Mouse (Mus musculus): ENCODE results near the gene Optn. TPM values are rescaled to one million over a fixed set of nuclear protein-coding genes. Genes with fewer than 3 reads are reported as not detected.
A peak's percentile ranks its signal among the peaks of the same experiment; 100 is the strongest.

Gene Optn
- polyA plus RNA-seq, 1 experiment = 51.5 TPM

DNA sequence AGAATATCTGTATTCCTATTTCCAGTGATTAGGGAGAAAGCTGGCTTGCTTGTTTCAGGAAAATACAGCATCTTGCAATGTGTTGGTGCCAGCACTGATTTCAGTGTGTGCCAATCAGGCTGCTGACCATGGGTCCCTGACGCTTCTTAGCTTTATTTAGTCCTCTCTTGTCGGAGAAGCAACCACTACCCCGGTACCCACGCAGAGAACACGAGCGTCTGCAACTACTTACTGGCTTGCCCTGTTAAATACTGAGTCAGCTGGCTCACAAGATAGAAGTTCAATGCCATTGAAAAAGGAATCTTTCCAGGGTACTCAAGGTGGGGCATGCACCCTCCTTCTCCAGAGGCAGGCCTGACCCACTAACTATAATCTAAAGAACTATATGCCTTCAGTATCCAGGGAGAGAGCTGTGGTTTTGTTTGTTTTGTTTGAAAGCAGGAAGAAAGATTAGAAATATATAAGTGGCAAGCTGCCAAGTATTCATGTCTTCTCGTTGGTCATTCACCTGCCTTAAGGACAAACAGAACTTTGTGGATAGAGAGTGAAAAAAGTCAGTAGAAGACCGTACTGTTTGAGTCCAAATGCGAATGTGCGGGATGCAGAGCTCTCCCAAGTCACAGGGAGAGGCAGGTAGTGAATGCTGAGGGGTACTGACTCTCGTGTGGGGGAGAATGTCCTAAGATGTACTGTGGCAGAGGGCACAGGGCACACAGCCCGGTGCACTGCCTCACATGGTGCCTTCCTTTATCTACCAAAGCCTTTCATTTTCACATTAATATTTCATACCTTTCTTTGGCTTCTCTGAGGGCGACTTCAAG is 24.3 kb downstream of the Optn start:
- Histone ChIP-seq H3K36me3 (ENCODE audit: control insufficient read depth, insufficient read depth, low read length) (peaks cover 58% of the 10 kb centered on the region), H3K27me3 (ENCODE audit: control insufficient read depth, insufficient read depth, low read length) (no peaks in the 10 kb centered on the region), H3K4me1 (ENCODE audit: control insufficient read depth, insufficient read depth, insufficient read length, low read length) (peaks cover 26% of the 10 kb centered on the region; the same call in 1 of the 2 replicates), H3K4me3 (ENCODE audit: low read depth, low read length) (no peak overlapping the region), H3K27ac (ENCODE audit: insufficient read depth, low read depth, low read length) (peak overlapping the region; percentile 84)
- TF ChIP-seq CTCF (IDR thresholded peaks at IDR 0.05; ENCODE audit: extremely low read depth, insufficient read length, insufficient replicate concordance, low read depth, low read length) (no peak), POLR2A (IDR thresholded peaks at IDR 0.05; ENCODE audit: low read depth, low read length) (no peak)
- 30% methylated on average over 13 of the region's 13 CpGs for WGBS

DNA sequence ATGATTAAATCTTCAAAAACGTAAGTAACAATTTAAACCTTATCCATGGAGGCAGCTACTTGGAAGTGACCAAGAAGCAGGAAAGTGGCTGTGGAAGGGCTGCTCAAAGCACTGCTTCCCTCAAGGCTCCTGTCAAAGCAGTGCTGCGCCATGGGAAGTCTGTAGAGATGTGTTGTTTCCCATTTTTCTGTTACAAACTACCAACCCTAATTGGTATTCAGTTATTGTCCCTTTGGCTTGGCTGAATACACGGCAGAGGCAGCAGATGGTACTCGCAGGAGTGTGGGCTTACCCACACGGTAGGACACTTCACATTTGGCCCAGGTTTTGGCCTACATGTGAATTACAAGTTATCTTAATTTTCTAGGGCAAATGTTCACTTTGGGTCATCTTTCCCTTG is 25.5 kb downstream of the Optn start:
- Histone ChIP-seq H3K4me1 (ENCODE audit: control insufficient read depth, insufficient read depth, insufficient read length, low read length) (peaks cover 28% of the 10 kb centered on the region), H3K4me3 (ENCODE audit: low read depth, low read length) (no peak overlapping the region), H3K27me3 (ENCODE audit: control insufficient read depth, insufficient read depth, low read length) (no peaks in the 10 kb centered on the region), H3K36me3 (ENCODE audit: control insufficient read depth, insufficient read depth, low read length) (peaks cover 53% of the 10 kb centered on the region), H3K27ac (ENCODE audit: insufficient read depth, low read depth, low read length) (no peak overlapping the region)
- no peak for TF ChIP-seq CTCF (IDR thresholded peaks at IDR 0.05; ENCODE audit: extremely low read depth, insufficient read length, insufficient replicate concordance, low read depth, low read length)
- TF ChIP-seq POLR2A (IDR thresholded peaks at IDR 0.05; ENCODE audit: low read depth, low read length) = no peak
- WGBS = 88% methylated on average over 5 of the region's 5 CpGs

DNA sequence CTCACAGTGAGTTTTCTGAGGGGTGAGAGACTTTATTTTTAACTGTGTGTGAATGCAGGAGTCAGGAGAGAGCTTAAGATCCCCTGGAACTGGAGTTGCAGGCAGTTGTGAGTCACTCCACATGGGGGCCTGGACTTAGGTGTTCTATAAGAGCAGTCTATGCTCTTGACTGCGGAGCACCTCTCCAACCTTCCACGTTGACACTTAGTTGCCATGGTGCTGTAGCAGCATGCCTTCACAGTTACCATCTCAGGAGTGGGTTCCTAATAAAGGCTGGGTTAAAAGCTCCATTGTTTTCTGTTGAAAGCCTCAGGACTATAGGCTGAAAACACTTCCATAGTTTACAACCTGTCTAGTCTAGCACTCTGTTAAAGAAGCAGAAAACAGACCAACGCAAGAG is 26.5 kb downstream of the Optn start:
- Histone ChIP-seq H3K27me3 (ENCODE audit: control insufficient read depth, insufficient read depth, low read length) (no peaks in the 10 kb centered on the region), H3K27ac (ENCODE audit: insufficient read depth, low read depth, low read length) (no peak overlapping the region), H3K4me3 (ENCODE audit: low read depth, low read length) (no peak overlapping the region), H3K4me1 (ENCODE audit: control insufficient read depth, insufficient read depth, insufficient read length, low read length) (peaks cover 23% of the 10 kb centered on the region), H3K36me3 (ENCODE audit: control insufficient read depth, insufficient read depth, low read length) (peaks cover 54% of the 10 kb centered on the region)
- whole genome bisulfite sequencing = 90% methylated on average over 3 of the region's 3 CpGs
- no peak for TF ChIP-seq CTCF (IDR thresholded peaks at IDR 0.05; ENCODE audit: extremely low read depth, insufficient read length, insufficient replicate concordance, low read depth, low read length)
- no peak for TF ChIP-seq POLR2A (IDR thresholded peaks at IDR 0.05; ENCODE audit: low read depth, low read length)

DNA sequence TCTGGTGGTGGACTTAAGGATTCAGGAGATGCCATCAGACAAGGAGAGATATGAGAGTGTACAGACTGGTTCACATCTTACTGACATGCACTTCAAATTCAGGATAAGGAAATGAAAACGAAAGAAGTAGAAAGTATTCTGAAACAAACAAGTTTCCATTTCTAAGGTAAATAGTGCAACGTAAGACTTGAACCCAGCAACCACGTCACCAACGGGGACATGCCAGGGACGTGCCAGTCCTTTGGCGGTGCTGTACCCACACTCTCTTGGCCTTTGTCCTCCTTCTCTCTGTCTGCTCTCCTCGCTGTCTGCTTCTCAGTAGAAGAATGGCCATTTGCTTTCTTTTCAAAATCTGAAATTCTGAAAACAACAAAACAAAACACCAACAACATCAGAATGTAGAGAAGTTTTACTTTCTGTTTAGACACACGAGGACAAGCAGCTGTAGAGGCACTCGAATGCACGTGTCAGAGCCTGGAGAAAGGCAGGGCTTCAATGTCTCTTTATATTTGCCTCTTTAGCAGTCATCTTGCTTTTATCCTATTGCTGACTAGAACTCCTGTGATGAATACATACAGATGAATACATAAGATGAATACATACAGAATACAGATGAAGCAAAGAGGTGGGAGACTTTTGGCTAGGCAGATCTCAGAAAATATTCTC is 27.3 kb downstream of the Optn start:
- H3K4me1 ChIP-seq (ENCODE audit: control insufficient read depth, insufficient read depth, insufficient read length, low read length) = peaks cover 18% of the 10 kb centered on the region
- H3K27me3 ChIP-seq (ENCODE audit: control insufficient read depth, insufficient read depth, low read length) = no peaks in the 10 kb centered on the region
- 0 out of 2 replicates have a peak overlapping the region, but pooled peaks have one; percentile 33 for H3K27ac ChIP-seq (ENCODE audit: insufficient read depth, low read depth, low read length)
- no peak for TF ChIP-seq POLR2A (IDR thresholded peaks at IDR 0.05; ENCODE audit: low read depth, low read length)
- no peak for TF ChIP-seq CTCF (IDR thresholded peaks at IDR 0.05; ENCODE audit: extremely low read depth, insufficient read length, insufficient replicate concordance, low read depth, low read length)
- H3K4me3 ChIP-seq (ENCODE audit: low read depth, low read length) = peak overlapping the region; percentile 41
- WGBS = 23% methylated on average over 10 of the region's 10 CpGs
- H3K36me3 ChIP-seq (ENCODE audit: control insufficient read depth, insufficient read depth, low read length) = peaks cover 52% of the 10 kb centered on the region

DNA sequence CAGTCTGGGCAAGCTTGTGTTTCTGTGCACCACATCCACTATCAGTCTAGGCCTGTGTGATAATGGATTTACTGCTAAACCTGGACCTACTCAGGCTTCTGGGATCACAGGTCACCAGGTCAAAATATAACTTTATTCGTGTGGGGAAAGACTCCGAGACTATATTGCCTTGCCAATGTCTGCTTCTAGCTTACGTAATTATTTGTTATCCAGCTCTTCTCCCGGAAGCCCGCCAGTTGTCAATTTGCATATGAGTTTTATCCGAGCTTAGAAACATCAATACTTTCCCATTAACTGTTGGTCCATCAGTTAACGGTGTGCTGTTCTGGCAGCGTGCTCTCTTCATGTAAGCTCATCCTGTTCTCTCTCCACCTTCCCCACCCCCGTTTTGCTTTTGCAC is 28.6 kb downstream of the Optn start:
- 86% methylated on average over 9 of the region's 9 CpGs for WGBS
- Histone ChIP-seq H3K4me1 (ENCODE audit: control insufficient read depth, insufficient read depth, insufficient read length, low read length) (peaks cover 10% of the 10 kb centered on the region), H3K27me3 (ENCODE audit: control insufficient read depth, insufficient read depth, low read length) (no peaks in the 10 kb centered on the region), H3K4me3 (ENCODE audit: low read depth, low read length) (no peak overlapping the region), H3K27ac (ENCODE audit: insufficient read depth, low read depth, low read length) (no peak overlapping the region), H3K36me3 (ENCODE audit: control insufficient read depth, insufficient read depth, low read length) (peaks cover 60% of the 10 kb centered on the region)
- TF ChIP-seq POLR2A (IDR thresholded peaks at IDR 0.05; ENCODE audit: low read depth, low read length) (no peak), CTCF (IDR thresholded peaks at IDR 0.05; ENCODE audit: extremely low read depth, insufficient read length, insufficient replicate concordance, low read depth, low read length) (no peak)

DNA sequence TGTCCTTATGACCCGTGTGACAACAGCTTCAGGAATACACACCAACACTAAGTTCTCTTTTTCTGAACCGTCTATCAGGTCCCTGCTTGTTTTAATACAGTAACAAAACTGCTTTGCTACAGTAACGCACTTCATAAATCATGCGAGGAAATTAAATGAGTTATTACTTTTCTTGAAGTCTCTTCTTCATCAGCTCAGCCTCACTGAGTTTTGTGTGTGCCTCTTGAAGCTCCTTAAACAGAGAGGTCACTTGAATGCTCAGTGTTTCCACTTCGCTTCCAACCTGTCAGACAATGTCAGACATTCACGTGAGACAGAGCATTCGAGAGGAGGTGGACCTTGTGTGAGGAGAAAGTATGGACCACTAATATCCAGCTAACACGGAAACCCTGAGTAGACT is 29.1 kb downstream of the Optn start:
- no peak overlapping the region for H3K4me3 ChIP-seq (ENCODE audit: low read depth, low read length)
- WGBS = 87% methylated on average over 8 of the region's 8 CpGs
- no peak for TF ChIP-seq POLR2A (IDR thresholded peaks at IDR 0.05; ENCODE audit: low read depth, low read length)
- no peak for TF ChIP-seq CTCF (IDR thresholded peaks at IDR 0.05; ENCODE audit: extremely low read depth, insufficient read length, insufficient replicate concordance, low read depth, low read length)
- H3K4me1 ChIP-seq (ENCODE audit: control insufficient read depth, insufficient read depth, insufficient read length, low read length) = peaks cover 6% of the 10 kb centered on the region
- no peak overlapping the region for H3K27ac ChIP-seq (ENCODE audit: insufficient read depth, low read depth, low read length)
- no peaks in the 10 kb centered on the region for H3K27me3 ChIP-seq (ENCODE audit: control insufficient read depth, insufficient read depth, low read length)
- peaks cover 60% of the 10 kb centered on the region for H3K36me3 ChIP-seq (ENCODE audit: control insufficient read depth, insufficient read depth, low read length)

All from small intestine, adult 2 months (tissue).